Mouse (Mus musculus): Measurements from ENCODE around the gene Zswim4. TPM values are rescaled to one million over a fixed set of nuclear protein-coding genes. Genes with fewer than 3 reads are reported as not detected.
"Not testable (repeated sequence)": the region's sequence is repeated elsewhere in the genome, so short reads cannot be mapped to it uniquely, and the experiment has no call there.

Gene Zswim4
- polyA plus RNA-seq (2016; fragmentation: Nextera tagmentation; extraction: Ambion mirVana), result 36.9 and 53.5 TPM in 2 replicates

DNA sequence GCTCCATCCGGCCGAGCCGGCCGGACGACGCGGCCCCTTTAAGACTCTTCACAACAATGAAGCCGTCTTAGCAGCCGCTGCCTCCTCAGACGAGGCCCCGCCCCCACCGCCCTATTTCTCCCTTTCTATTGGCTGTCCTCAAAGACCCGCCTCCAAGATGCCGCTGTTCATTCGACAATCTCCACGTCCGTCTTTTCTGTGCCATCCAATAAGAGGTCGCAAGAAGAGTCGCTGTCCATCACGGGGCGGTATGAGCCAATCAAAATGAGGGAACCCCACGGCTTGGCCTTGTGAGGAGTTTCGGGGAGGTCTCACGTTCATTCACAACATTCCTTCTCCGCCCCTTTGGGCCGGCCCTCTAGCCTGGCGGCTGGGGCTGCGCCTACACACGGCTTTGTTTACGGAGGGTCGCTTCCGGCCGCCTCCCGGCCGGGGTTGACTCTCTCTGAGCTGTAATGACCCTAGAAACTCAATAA lies at the start of gene Zswim4:
Gene Zswim4 (minus strand): TSS at position 58 of the 476 bp plus-strand sequence.
- DNase-seq (ENCODE audit: low spot score), result peak; percentile 99
- Histone ChIP-seq H3K36me3 (peaks cover 29% of the 10 kb centered on the region), H3K4me1 (replicated peaks) (peaks cover 28% of the 10 kb centered on the region), H3K27ac (peak within 1 kb of the TSS; percentile 98), H3K4me3 (peak within 1 kb of the TSS; percentile 98), H3K27me3 (ENCODE audit: insufficient read depth, poor library complexity, severe bottlenecking) (no peaks in the 10 kb centered on the region), H3K9me3 (no peaks in the 10 kb centered on the region)
- WGBS, result under 1% methylated on average over 35 of the region's 35 CpGs

DNA sequence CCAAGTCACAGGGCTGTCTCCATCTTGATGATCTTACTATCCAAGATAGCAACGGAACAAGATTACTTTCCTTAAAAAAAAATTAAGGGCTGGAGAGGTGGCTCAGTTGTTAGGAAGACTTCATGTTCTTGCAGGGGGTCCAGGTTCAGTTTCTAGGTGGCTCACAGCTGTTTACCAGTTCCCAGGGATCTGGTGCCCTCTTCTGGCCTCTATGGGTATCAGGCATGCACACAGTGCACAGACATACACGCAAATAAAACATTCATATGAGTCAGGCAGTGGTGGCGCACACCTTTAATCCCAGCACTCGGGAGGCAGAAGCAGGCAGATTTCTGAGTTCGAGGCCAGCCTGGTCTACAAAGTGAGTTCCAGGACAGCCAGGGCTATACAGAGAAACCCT lies 48.8 kb upstream of the Zswim4 start:
- 58% methylated on average over 5 of the region's 5 CpGs for WGBS
- H3K27me3 ChIP-seq (ENCODE audit: insufficient read depth, poor library complexity, severe bottlenecking), result not testable (repeated sequence)

DNA sequence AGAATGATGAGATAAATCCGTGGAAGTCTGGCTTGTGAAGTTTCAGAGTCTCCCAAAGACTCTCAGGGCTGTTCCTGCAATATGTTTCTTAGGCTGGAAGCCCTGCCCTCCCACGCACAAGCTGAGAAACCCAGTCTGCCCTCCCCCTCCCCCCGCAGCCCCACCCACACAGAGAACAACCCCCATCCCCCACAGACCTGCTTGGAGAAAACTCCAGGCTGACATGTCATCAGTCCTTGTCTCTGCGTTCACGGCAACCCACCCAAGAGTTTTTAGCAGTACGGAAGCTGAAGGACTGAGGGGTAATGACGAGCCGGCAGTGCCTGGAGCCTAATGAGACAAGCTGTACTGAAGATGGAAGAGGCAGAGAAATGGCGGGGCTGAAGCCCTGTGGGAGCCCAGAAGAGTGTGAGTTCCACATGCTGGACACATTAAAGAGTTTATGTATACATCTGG lies 47.8 kb upstream of the Zswim4 start:
- H3K27me3 ChIP-seq (ENCODE audit: insufficient read depth, poor library complexity, severe bottlenecking), result no peaks in the 10 kb centered on the region
- no peaks in the 10 kb centered on the region for H3K36me3 ChIP-seq
- H3K4me1 ChIP-seq (replicated peaks), result peaks cover 5% of the 10 kb centered on the region; the same call in 1 of the 2 replicates
- WGBS, result 36% methylated on average over 9 of the region's 9 CpGs
- no peaks in the 10 kb centered on the region for H3K9me3 ChIP-seq
- peak; percentile 34 for DNase-seq (ENCODE audit: low spot score)
- H3K4me3 ChIP-seq, result peak overlapping the region; percentile 9; the same call in 1 of the 2 replicates
- no peak overlapping the region; the same call in 1 of the 2 replicates for H3K27ac ChIP-seq

More for the DNA sequence above, 48.8 kb upstream of the Zswim4 start:
- H3K36me3 ChIP-seq; H3K4me1 ChIP-seq (replicated peaks); H3K27ac ChIP-seq; H3K4me3 ChIP-seq; H3K9me3 ChIP-seq: not testable (repeated sequence)
- peak; percentile 42 for DNase-seq (ENCODE audit: low spot score)

DNA sequence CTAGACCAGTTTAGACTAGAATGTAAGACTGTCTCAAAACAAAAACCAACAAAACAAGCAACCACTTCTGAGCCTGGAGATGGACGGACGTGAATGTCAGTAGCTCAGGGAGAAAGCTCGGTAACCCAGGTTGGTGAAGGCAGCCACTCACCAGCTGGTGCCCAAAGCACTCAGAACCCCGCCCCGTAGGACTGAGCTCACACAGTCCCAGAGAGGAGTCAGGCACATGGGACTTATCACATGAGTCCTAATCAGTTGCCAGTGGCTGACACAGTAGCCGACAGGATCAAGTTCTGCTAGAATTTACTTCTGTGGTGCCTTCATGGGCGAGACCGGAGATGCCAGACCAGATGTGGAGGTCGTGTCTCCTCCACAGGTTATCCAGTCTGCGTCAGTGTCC lies 43.9 kb upstream of the Zswim4 start:
- Histone ChIP-seq H3K27me3 (ENCODE audit: insufficient read depth, poor library complexity, severe bottlenecking) (no peaks in the 10 kb centered on the region), H3K4me3 (no peak overlapping the region), H3K4me1 (replicated peaks) (peaks cover 14% of the 10 kb centered on the region; the same call in 1 of the 2 replicates), H3K9me3 (no peaks in the 10 kb centered on the region), H3K27ac (no peak overlapping the region), H3K36me3 (no peaks in the 10 kb centered on the region)
- 88% methylated on average over 10 of the region's 10 CpGs for WGBS
- DNase-seq (ENCODE audit: low spot score), result no peak

DNA sequence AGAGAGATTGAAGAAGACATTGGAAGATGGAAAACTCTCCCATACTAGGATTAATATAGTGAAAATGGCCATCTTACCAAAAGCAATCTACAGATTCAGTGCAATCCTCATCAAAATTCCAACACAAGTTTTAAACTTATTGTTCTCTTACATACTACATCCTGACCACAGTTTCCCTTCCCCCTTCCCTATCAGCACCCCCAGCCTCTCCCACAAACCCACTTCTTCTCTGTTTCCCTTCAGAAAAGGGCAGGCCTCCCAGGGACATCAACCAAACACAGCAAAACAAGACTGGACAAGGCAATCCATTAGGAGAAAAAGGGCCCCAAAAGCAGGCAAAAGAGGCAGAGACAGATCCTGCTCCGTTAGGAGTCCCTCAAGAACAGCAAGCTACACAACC lies 39.6 kb upstream of the Zswim4 start:
- WGBS, result 51% methylated on average over 1 of the region's 1 CpGs
- no peaks in the 10 kb centered on the region for H3K36me3 ChIP-seq
- H3K4me3 ChIP-seq, result no peak overlapping the region
- H3K27me3 ChIP-seq (ENCODE audit: insufficient read depth, poor library complexity, severe bottlenecking), result 0 out of 2 replicates have a peak, but pooled peaks cover 2% of the 10 kb centered on the region
- peaks cover 9% of the 10 kb centered on the region; the same call in 1 of the 2 replicates for H3K4me1 ChIP-seq (replicated peaks)
- H3K9me3 ChIP-seq, result no peaks in the 10 kb centered on the region
- DNase-seq (ENCODE audit: low spot score), result no peak
- no peak overlapping the region for H3K27ac ChIP-seq

DNA sequence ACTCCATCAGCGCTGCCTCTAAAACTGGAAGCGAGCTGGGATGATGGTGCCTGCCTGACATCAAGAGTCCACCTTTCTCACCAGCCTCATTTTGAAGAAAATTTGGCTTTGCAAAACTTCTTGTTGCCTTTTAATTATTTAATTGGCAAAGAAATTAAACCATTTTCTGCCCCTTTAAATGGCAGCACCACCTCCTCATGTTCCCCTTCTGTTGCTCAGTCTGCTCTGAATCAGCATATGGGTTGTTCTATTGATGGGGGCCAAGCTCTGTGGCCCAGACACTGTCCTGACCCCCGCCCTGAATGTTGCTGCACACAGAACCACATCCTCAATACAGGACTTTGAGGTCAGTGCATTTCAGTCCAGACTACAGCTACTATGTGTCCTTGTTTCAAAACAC lies 37.1 kb upstream of the Zswim4 start:
- no peak overlapping the region for H3K4me3 ChIP-seq
- DNase-seq (ENCODE audit: low spot score), result no peak
- H3K36me3 ChIP-seq, result no peaks in the 10 kb centered on the region
- H3K27me3 ChIP-seq (ENCODE audit: insufficient read depth, poor library complexity, severe bottlenecking), result 0 out of 2 replicates have a peak, but pooled peaks cover 2% of the 10 kb centered on the region
- no peak overlapping the region for H3K27ac ChIP-seq
- 86% methylated on average over 3 of the region's 3 CpGs for WGBS
- H3K4me1 ChIP-seq (replicated peaks), result peaks cover 21% of the 10 kb centered on the region
- no peaks in the 10 kb centered on the region for H3K9me3 ChIP-seq

DNA sequence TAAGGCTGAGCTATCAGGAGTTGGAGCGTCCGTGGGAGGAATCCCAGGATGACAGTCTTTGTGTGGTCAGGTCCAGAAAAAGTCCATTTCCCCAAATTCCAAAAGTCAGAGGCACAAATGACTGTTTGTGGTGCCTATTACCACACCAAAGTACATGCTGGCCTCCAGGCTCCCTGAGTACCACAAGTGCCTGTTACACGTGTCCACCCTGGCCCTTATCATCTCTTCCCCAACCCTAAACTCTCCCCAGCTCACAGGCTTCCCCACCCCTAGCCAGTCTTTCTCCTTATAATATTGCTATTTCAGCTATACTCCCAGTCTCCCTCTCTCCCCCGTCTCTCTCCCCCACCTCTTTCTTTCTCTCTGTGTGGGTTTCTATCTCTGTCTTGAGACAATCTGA lies 35.4 kb upstream of the Zswim4 start:
- H3K4me1 ChIP-seq (replicated peaks), result peaks cover 19% of the 10 kb centered on the region
- 89% methylated on average over 4 of the region's 4 CpGs for WGBS

DNA sequence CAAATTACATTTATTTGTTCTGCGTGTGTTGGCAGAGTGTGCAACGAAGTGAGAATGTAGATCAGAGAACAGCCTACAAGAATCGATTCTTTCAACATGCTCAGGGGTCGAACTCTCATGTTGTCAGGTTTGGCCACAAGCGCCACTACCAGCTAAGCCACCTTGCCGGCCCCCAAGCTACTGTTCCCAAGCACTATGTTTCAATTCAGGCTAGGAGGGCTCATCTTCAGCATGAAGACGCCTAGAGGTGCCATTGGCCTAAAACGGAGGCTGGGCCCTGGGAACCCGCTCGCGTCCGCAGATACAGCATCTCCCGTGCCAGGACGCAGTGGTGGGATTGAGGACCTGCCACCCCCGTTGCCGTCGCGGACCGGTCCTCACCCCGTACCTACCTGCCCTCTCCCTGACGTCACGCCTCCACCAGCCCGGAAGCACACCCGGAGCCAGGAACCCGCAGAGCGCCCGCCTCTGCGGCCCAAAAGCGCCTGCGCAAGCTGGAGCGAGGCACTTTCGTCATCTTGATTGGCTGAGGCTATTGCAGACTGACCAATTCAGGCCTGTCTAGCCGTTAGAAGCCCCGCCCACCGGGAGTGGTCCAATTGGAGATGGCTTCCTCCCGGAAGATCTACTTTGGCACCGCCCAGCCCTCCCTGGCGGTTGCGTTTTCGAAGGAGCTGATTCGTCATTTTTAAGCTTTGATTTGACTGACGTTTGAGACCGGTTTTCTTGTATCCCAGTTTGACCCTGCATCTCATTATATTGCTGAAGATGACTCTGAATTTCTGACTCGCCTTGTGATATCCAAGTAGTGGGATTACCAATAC lies 33.3 kb upstream of the Zswim4 start, which contains the start of gene Ccdc130:
Gene Ccdc130 (minus strand): TSS at position 431 of the 824 bp plus-strand sequence.
- WGBS, result under 1% methylated on average over 44 of the region's 44 CpGs
- 0 out of 2 replicates have a peak, but pooled peaks cover 2% of the 10 kb centered on the region for H3K27me3 ChIP-seq (ENCODE audit: insufficient read depth, poor library complexity, severe bottlenecking)
- H3K4me3 ChIP-seq, result peak within 1 kb of the TSS; percentile 89
- peak; percentile 100 for DNase-seq (ENCODE audit: low spot score)
- peaks cover 19% of the 10 kb centered on the region for H3K36me3 ChIP-seq
- no peaks in the 10 kb centered on the region for H3K9me3 ChIP-seq
- H3K4me1 ChIP-seq (replicated peaks), result peaks cover 14% of the 10 kb centered on the region
- H3K27ac ChIP-seq, result peak within 1 kb of the TSS; percentile 89

More for the DNA sequence above, 35.4 kb upstream of the Zswim4 start:
- Histone ChIP-seq H3K9me3 (no peaks in the 10 kb centered on the region), H3K27me3 (ENCODE audit: insufficient read depth, poor library complexity, severe bottlenecking) (0 out of 2 replicates have a peak, but pooled peaks cover 2% of the 10 kb centered on the region), H3K27ac (no peak overlapping the region), H3K36me3 (no peaks in the 10 kb centered on the region), H3K4me3 (no peak overlapping the region)
- DNase-seq (ENCODE audit: low spot score), result no peak

DNA sequence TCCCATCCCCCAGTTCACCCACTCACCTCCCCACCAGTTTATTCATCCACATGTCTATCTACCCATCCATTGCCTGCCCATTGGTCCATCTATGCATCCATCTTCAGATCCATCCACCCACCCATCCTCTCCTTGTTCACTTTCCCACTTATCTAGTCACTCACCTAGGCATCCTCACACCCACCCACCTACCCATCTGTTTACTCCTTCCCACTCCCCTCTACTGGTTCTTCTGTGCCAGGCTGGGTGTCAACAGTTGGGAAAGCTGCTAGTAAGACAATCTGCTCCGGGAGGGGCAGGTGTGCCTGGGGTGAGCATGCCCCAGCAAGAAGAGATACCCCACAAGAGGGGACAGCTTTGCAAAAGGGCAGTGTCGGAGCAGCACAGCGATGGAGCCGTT lies 24.2 kb upstream of the Zswim4 start:
- H3K36me3 ChIP-seq, result peaks cover 84% of the 10 kb centered on the region
- no peaks in the 10 kb centered on the region for H3K9me3 ChIP-seq
- no peak for DNase-seq (ENCODE audit: low spot score)
- 95% methylated on average over 4 of the region's 4 CpGs for WGBS
- H3K27ac ChIP-seq, result no peak overlapping the region
- H3K4me1 ChIP-seq (replicated peaks), result peaks cover 19% of the 10 kb centered on the region
- no peaks in the 10 kb centered on the region for H3K27me3 ChIP-seq (ENCODE audit: insufficient read depth, poor library complexity, severe bottlenecking)
- no peak overlapping the region for H3K4me3 ChIP-seq

DNA sequence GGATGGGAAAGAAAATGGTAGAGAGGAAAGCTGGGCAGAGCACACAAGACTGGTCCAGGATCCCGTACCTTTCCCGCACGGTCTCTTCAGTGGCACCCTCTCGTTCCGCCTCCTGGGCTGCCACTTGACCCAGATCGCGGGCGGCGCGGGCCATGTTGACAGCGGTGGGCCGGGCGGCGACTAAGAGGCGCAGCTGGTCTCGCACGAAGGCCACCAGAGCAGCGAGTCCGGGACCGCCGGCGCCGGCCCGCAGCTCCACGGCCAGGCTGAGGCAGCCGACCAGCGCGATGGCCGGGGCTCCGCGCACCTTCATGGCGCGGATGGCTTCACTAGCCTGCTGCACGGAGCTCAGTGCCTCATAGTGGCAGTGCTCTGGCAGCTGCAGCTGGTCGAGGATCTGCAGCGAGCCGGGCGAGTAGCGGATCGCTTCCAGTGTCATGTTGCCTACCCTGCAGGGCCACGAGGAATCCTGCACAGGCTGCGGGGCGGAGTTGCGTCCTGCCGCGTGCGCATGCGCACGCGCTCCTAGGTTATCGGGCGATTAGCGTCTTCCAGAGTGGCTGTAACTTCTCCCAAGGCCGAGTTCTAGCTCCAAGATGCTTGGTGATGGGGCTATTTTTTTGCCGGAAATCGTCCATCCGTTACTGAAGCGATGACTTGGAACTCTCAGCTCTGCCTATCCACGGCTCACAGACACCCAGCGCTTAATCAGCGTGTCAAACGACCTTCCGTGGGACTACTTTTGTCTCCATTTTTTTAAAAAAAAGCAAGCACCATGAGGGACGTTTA lies 20.2 kb upstream of the Zswim4 start, which contains the start of gene Mri1:
Gene Mri1 (minus strand): TSS at position 505 of the 789 bp plus-strand sequence.
- Histone ChIP-seq H3K27me3 (ENCODE audit: insufficient read depth, poor library complexity, severe bottlenecking) (no peaks in the 10 kb centered on the region), H3K27ac (peak within 1 kb of the TSS; percentile 93), H3K9me3 (no peaks in the 10 kb centered on the region), H3K36me3 (peaks cover 82% of the 10 kb centered on the region), H3K4me3 (peak within 1 kb of the TSS; percentile 86), H3K4me1 (replicated peaks) (peaks cover 22% of the 10 kb centered on the region)
- WGBS, result under 1% methylated on average over 64 of the region's 64 CpGs
- DNase-seq (ENCODE audit: low spot score), result peak; percentile 93

DNA sequence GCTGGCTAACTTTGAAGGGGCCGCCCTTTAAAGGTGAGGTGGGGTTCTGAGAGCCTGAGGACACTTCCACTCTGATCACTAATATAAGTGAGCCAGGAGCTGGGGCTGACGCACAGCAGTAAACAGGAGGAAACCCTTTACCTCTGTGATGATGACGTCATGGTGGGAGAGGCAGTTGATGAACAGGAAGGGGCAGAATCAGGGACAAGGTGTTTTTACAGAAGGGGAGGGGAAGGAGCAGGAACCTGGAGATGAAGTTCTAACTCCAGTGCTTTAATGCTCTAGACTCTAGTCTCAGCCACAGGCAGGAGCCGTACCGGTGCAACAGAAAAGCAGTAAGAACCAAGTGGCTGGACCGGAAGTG lies 19.6 kb upstream of the Zswim4 start:
- H3K27me3 ChIP-seq (ENCODE audit: insufficient read depth, poor library complexity, severe bottlenecking), result no peaks in the 10 kb centered on the region
- 19% methylated on average over 6 of the region's 6 CpGs for WGBS
- H3K4me3 ChIP-seq, result peak overlapping the region; percentile 86
- H3K36me3 ChIP-seq, result peaks cover 82% of the 10 kb centered on the region
- no peak for DNase-seq (ENCODE audit: low spot score)
- peaks cover 22% of the 10 kb centered on the region for H3K4me1 ChIP-seq (replicated peaks)
- no peaks in the 10 kb centered on the region for H3K9me3 ChIP-seq
- H3K27ac ChIP-seq, result peak overlapping the region; percentile 93

DNA sequence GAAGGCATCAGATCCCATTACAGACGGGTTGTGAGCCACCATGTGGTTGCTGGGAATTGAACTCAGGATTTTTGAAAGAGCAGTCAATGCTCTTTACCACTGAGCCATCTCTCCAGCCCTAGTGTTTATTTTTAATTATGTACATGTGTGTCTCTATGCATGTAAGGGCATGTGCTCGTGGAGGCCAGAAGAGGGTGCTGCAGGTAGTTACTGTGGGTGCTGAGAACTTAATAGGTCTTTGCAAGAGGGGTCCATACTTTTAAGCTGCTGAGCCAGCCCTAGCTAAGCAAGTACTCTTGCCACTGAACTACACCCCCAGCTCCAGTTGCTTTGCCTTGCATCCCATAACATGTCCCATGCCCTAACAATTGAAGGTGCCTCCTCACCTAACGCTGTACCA lies 19.0 kb upstream of the Zswim4 start:
- H3K4me3 ChIP-seq, result peak overlapping the region; percentile 86
- 81% methylated on average over 3 of the region's 3 CpGs for WGBS
- H3K4me1 ChIP-seq (replicated peaks), result peaks cover 22% of the 10 kb centered on the region
- no peak for DNase-seq (ENCODE audit: low spot score)
- no peaks in the 10 kb centered on the region for H3K27me3 ChIP-seq (ENCODE audit: insufficient read depth, poor library complexity, severe bottlenecking)
- H3K27ac ChIP-seq, result peak overlapping the region; percentile 93; the same call in 1 of the 2 replicates
- H3K36me3 ChIP-seq, result peaks cover 82% of the 10 kb centered on the region
- no peaks in the 10 kb centered on the region for H3K9me3 ChIP-seq

All from hindbrain, embryonic 10.5 days (tissue).